Mouse (Mus musculus): Measurements from ENCODE around the gene Gm128. TPM values are rescaled to one million over a fixed set of nuclear protein-coding genes. Genes with fewer than 3 reads are reported as not detected.
A peak's percentile ranks its signal among the peaks of the same experiment; 100 is the strongest.

Gene Gm128
- 0.86 and 2.1 TPM in 2 replicates for polyA plus RNA-seq (2012; rRNA removed)

DNA sequence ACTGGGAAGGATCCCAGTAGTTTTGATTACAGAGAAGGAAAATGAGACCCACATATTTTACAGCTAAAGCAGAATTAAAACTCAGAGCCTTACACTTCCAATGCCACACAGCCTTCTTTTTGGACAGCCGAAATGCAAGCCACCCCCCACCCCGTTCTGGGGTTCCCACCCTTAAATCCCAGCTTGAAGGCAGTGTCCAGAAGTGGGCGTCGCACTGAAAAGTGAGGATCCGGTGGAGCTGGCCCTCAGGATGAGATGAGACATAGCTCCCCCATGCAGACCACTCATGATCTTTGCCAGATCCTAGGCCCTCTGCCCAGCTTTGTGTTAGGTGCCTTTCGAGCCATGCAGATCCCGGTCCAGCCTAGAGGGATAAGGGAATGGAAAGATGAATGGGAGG is at the start of gene Gm128:
Gene Gm128, minus strand, starts transcription at position 101 of the 400 bp plus-strand sequence.
- no peak for DNase-seq (ENCODE audit: low read depth)

DNA sequence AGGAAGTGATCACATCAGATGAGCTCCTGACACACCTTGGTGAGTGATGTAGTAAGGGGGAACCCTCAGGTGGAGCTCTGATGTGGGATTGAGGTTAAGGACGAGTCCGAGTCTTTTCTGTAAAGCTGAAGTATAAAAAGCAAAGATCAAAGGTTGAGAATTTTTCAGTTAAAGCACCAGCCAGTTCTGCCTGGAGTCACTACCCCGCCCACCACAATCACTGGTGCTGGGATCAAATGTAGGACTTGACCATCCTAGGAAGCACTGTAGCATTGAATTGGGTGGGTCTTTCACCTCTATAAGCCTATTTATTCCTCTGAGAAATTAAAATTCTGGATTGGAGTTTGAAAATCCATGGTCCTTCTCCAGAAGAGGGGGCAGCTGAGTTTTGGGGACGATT is 49.6 kb upstream of the Gm128 start:
- DNase-seq (ENCODE audit: low read depth) = no peak

DNA sequence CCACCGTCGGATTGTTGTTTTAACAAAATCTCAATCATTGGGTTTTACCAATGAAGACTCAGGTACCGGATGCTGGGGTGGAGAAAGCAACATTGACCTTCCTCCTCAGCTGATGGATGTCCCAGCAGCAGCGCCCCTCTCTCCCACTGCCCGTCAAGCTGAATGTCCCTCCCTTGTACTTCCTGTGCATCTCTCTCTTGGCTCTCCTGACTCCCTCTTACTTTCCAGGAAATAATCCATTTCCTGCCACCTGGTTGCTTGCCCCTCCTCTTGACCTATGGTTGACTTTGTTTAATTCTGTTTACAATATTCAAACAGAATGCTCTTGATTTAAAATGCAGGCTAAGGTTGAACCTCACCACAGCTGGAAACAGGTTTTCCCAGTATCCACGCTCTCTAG is 48.8 kb upstream of the Gm128 start:
- no peak for DNase-seq (ENCODE audit: low read depth)

DNA sequence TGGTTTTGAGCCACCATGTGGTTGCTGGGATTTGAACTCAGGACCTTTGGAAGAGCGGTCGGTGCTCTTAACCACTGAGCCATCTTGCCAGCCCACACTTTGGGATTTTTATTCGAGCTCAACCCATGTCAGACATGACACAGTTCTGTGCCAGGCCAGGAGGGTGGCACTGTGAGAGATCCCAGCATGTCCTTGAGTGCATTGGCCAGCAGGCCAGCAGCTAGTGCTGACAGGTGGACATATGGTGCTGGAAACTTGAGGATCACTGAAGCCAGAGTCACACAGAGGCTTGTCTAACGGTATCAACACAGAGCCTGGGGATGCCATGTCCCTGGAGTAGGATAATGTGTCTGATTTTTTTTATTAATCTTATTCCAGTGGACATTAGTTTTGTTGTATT is 48.0 kb upstream of the Gm128 start:
- no peak for DNase-seq (ENCODE audit: low read depth)

DNA sequence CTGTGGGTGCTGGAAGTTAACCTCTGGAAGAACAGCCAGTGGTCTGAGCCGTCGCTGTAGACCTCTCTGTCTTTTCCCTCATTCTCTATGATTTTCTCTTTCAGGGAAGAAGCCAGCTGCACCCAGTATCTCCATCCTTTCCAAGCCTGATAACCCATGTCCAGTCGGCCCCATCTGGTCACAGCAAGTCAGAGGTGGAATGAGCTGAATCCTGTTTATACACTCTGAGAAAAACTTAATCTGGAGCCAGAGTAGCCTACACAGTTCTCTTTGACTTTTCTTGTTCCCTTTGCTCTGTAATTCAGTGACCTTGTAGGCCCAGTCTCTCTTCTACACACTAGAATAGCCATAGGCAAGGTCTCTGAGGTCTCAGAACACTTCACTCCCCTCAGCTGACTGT is 46.1 kb upstream of the Gm128 start:
- no peak for DNase-seq (ENCODE audit: low read depth)

DNA sequence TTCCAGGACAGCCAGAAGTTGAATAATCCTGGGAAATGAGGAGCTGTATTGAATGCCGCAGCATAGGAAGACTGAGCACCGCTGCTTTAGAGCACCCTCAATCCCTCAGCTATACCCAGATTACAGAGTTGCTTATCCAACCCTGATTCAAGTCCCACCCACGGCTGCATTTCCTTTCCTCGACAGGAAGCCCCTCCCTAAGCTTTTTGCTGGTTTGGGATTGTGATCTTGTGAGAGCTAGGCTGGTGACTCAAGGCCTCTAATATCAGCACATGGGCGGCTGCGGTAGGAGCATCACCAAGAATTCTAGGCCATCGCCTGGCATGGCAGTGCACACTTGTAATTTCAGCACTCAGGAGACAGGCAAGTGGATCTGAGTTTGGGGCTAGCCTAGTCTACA is 45.1 kb upstream of the Gm128 start:
- DNase-seq (ENCODE audit: low read depth) = no peak

DNA sequence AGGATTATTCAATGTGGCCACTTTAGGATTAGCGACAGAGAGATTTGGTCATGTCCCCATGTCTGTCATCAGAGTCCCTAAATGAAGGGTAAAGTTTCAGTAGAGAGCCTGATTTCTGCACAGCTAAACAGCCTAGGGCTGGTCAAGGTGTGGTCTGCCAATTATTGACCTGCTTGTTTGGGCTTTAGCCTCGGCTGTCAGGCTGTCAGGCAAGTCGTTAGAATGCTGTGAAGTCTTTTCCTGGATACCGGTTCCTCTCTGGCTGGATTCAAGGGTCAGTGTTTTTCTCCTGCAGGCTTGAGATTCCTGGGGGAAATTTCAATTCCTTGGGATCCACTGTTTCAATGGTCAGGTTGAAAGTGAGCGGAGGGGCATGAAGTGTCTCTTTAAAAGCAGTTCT is 44.6 kb upstream of the Gm128 start:
- DNase-seq (ENCODE audit: low read depth) = no peak

DNA sequence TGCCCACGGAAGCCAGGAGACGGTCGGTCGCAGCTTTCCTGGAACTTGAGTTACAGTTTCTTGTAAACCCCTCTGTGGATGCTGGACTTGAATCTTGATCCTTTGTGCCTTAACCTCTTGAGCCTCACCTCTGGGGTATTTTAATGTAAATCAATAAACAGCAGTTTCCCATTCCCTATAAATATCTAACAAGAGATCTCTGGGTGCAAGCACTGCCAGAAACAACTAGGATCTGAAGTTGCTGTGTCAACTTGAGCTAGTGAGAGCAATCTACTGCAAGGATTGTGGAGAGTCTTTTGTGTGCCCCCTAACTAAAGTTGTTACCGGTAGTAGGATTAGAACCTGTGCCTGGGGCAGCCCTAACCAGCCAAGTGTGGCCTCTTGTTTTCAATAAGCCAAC is 44.0 kb upstream of the Gm128 start:
- no peak for DNase-seq (ENCODE audit: low read depth)

DNA sequence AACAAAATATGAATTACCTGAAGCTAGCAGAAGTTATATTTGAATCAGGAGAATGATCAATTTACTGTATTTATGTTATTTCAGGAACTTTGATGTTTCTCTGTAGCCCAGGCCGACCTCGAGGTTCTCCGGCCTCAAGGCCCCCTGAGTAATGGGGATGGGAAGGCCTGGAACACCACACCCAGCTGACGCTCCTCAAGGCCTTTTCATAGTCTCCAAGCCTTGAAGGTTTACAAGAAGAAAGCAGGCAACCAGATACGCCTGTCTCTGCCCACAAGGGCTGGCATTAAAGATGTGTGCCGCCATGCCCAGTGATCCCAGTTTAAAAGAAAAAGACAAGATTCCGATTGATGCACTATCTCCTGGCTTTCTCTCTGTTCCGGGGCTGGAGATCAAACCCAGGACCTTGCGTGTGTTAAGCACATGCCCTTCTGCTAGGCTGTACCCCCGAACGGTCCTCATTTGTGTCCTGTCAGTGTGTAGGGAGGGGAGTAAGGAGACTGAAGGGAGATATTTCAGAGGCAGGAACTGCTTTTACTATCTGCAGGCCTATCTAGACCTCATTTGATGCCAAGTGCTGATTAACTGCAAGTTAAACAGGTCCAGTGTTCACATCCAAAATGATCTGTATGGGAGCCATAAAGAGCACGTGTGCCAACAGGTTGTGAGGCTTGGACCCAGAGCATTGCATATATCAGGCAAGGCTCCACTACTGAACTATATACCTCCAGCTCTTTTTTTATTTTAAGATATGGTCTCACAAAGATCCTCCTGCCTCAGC is 43.3 kb upstream of the Gm128 start:
- DNase-seq (ENCODE audit: low read depth) = no peak

DNA sequence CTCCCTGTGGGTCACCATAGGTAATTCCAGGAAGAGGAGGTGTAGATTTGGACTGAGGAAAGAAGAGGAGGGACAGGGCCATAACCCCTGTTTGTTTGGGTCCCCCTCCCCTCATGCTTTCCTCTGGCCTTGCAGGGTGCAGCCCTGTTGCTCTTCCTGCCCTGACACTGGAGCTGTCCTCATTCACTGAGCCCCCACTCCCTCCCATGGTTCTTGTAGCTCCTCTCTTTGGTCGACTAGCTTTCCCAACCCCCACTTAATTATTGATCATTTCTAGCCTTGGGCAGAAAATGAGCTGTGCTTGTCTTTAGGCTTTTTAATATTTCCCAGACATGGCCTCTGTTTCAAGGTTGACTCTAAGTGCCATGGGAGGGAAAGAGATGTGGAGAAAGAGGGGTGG is 42.7 kb upstream of the Gm128 start:
- no peak for DNase-seq (ENCODE audit: low read depth)

DNA sequence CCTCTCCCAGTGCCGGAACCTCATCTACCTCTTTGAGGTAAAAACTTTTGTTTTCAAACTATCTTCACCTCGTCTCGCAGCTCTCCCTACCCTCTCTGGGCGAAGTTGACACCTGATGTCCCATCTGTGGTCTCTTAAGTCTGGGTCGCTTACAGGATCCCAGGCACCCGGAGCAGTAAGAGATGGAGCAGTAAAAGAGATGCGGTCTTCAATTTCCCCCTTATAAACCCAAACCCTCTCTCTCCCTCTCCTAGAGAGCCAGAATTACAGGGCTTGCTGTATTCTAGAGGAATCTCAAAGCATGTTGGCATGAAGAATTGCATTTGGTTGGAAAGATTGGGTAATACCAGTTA is 42.2 kb upstream of the Gm128 start:
- no peak for DNase-seq (ENCODE audit: low read depth)

DNA sequence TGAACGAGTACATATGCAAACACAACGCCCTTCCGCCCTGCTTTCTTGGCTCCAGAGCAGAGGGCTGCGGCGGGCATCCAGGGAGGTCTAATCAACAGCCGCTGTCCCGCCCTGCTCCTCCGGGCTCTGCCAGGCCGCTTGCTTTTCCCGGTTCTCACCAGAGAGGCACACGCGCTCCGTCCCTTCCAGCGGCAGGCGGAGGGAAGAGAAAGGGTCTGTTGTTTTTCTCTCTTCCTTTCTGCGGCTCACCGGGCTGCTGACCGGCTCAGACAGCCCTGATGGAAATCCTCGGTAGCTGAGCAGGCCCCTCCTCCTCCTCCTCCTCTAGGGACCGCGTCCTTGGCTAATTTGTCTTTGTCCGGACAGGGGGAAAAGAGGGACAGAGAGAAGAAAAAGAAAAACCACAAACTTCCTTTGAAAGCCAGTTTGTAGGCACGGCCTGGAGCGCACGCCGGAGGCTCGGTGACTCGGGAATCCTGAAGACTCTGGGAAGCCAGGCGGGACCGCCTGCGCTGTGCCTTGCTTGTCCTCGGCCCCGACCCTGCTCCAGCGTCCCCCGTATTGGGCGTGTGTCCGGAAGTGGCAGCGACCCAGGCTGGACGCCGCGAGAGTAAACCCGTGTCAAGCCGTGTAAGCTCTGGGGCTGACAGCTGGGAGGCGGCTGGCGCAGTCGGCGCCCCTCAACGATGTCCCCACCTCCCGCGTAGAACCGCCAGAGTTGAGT is 41.6 kb upstream of the Gm128 start:
- no peak for DNase-seq (ENCODE audit: low read depth)

DNA sequence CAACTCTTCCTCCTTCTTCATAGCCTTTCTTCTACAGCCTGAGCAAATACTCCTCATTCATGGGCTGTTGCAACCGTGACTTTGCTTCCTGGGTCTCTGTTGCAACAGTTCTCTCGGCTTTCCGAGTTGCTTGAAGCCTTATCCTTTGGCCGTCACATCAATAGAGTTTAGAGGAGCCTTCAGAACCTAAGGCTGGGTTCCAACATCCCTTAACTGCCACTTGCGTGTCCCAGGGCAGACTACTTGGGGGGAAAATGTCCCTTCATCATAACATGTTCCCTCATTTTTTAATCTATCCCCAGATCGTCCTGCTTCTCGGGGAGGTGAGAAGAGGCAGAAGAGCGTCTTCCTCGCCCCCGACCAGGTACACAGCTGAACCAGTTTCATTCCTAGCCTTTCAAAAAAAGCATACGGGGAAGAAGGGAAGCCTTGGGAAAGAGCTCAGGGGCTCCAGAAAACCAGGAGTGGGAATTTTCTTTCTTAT is 41.0 kb upstream of the Gm128 start:
- peak; percentile 89 for DNase-seq (ENCODE audit: low read depth)

DNA sequence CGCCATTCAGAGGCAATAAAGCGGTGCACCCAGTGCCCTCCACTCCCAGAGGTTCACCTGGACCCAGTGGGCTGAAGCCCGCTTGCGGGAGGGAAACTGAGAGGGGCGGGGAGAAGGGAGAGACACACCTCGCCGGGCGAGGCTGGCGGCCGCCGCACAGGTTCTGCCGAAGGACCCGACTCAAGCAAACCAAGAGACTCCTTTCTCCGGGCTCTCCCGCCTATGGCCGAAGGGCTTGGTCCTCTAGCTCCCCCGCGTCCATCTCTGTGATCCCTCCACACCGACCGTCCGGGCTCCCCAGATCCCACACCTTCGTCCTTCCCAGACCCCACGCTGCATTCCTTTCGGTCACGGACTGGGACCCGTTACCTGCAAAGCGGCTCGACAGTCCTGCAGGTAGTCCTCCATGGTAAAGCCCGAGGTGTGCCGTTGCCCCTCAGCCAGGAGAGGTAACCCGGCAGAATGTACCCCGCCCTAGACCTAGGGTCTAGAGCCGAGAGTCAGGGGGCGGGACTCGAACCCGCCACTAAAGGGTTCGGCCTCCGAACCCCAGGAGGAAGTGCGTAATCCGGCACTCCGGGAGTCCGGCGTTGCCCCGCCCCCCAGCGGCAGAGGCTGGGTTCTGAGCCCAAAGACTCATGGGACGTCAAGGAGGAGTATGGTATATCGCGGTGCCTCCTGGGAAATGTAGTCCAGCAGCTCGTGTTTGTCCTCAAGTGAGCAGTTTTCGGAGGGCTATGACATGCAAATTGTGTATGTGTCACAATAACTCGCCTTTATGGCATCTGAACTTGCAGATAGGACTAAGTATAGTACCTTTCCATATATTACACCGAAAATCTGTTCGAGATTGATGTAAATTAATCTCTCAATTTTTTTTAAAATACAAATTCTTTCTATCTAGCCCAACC is 40.1 kb upstream of the Gm128 start, which contains the start of the genes Mindy1 and Prune1:
Gene Mindy1, plus strand, starts transcription at position 130 of the 911 bp plus-strand sequence.
Gene Prune1, minus strand, starts transcription at position 861 of the 911 bp plus-strand sequence.
- DNase-seq (ENCODE audit: low read depth) = no peak

DNA sequence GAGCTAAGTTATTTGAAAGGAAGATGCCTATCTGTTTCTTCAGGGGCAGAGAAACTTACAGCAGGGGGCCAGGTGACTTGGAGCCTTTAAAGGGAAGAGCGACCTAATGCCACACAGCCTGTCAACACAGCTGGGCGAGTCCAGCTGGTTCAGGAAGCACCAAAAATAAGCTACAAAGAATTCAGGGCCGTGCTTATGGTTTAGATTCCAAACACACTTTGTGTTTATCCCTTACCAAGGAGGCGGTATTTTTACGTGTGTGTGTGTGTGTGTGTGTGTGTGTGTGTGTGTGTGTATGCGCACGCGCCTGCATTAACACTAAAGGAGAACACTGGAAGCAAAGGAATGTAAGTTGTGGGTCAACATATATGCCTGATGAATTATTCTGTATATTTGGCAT is 39.3 kb upstream of the Gm128 start:
- no peak for DNase-seq (ENCODE audit: low read depth)

DNA sequence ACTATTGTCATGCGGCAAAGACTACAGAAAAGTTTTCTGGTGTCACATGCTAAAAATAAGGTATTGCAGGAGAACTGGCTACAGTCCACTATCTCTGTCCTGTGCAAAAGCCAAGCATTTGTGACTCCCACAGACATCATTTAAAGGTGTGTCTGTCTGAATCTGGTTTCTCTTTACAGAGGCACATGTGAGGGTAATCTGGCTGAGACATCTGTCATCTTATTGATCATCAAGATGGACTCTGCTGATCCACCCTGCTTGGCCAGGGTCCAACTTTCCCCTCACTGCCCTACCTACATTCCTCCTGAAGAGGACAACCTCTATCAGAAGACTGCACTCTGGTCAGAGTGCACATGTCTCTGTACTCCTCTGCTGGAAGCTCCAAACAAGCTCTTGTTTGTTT is 35.8 kb upstream of the Gm128 start:
- no peak for DNase-seq (ENCODE audit: low read depth)

DNA sequence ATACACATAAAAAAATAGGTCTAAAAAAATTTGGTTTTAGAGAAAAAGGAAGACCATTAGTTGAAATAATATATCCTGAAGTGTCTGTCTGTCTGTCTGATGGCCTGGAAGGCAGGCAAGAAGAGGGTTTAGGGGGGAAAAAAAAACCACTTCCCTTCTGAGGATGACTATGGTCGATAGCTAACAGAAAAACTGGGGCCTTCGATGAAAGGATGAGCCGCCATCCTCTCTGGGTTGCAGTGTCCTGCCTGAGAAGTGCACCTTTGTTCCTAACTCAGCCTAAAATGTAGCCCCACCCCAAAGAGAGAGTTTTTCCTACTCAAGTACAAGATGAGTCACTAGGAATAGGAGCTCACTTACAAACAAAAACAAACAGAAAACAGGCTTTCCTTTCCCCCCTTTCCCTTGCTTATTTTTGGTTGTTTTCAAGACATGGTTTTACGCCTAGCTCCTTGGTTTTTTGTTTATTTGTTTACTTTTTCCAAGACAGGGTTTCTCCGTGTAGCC is 35.1 kb upstream of the Gm128 start:
- DNase-seq (ENCODE audit: low read depth) = no peak

DNA sequence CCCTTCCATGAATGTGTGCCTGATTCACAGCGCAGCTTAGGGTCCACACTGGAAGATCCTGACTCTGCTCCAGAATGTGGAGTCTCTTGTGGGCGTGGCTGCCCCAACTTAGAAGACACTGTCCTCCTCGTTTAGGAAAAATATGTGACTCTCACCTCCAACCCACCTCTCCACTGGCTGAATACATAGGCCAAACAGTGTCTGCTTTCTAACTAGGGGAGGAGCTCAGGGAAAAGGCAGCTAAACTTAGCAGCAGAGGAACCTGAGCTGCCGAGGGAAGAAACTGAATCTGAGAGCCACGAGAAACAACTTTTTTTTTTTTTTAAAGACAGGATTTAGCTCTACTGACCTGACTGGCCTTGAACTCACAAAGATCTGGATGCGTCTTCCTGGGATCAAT is 33.8 kb upstream of the Gm128 start:
- no peak for DNase-seq (ENCODE audit: low read depth)

DNA sequence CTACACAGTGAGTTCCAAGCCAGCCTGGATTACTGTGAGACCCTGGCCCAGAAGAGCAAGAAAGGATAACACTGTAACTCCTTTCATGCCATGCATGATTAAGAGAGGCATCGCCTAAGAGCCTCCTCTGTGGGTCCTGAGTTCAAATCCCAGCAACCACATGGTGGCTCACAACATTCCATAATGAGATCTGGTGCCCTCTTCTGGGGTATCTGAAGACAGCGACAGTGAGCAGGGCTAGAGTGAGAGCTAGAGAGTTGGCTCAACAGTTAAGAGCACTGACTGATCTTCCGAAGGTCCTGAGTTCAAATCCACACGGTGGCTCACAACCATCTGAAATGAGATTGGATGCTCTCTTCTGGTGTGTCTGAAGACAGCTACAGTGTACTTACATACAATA is 33.1 kb upstream of the Gm128 start:
- no peak for DNase-seq (ENCODE audit: low read depth)

DNA sequence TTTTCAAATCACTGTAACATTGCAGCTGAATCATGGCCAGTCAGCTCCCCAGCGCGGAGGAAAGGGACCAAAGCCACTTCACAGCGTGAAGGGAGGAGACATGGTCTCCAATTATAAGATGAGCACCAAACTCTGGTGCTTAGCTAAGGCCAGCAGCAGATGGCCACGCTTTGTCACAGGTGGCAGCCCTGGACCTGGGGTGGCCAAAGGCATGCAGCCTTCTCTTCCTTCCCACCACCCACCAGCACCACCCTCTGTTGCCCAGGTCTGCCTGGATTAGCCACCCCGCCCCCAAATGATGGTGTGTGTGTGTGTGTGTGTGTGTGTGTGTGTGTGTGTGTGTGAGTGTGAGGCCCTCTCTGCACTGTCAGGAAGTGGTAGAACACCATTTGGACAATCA is 32.1 kb upstream of the Gm128 start:
- DNase-seq (ENCODE audit: low read depth) = no peak

DNA sequence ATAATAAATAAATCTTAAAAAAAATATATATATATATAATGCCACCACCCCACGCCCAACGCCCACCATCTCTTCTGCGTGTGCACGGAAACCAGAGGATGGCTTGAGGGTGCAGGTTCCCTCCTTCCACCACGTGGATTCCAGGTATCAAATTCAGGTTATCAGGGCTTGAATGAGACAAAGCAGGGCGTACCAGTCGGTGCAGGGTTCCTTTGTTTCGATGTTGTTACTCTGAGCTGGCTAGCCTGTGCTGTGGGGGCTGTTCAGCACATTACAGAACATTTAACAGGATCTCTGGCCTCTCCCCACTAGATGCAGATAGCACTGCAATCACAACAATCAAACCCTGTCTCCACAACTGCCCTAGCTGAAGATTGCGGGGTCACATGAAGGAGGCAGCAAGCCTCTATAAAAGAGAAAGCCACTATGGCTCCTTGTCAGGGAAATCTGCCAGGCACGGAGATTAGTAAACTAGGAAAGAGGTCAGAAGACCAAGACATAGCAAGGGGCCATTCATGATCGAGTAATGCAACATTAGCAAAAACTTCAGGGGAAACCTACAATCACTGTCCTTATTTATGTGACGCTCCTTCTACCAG is 29.5 kb upstream of the Gm128 start:
- no peak for DNase-seq (ENCODE audit: low read depth)

DNA sequence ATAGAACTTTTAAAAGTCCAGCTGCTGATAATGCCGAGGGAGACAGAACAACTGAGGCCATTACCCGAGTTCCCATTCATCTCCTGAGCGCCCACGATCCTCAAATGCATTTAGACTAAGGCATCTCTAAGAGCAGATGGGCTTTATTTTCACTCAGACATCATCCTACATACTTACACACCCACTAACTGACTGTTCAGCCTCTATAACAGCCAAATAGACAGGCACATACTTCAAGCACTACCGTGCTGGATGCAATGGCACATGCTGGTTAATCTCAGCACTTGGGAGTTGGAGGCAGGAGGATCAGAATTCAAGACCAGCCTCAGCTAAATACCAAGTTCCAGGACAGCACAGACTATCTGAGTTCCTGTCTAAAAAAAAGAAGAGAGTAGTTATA is 28.4 kb upstream of the Gm128 start:
- DNase-seq (ENCODE audit: low read depth) = no peak

Measured in gonadal fat pad, adult 2 months (tissue).